Mouse (Mus musculus) testis, adult 2 months (tissue): Measurements from ENCODE around the gene Fxyd1.

Source experiments
- CTCF ChIP-seq: fragments of 200-500 bp; IDR thresholded peaks from 2 replicates; pipeline ENCODE4 v1.5.1; 2012; ENCODE audit warnings: low read depth, mild to moderate bottlenecking, inconsistent platforms, low read length, moderate library complexity; ENCODE audit not compliant: control insufficient read depth, insufficient read depth, insufficient replicate concordance
- POLR2A ChIP-seq: fragments of 200-500 bp; IDR thresholded peaks from 2 replicates; pipeline ENCODE4 v1.6.1; 2012; ENCODE audit warnings: low read depth, mild to moderate bottlenecking, inconsistent platforms, low read length, moderate library complexity; ENCODE audit not compliant: control insufficient read depth

DNA sequence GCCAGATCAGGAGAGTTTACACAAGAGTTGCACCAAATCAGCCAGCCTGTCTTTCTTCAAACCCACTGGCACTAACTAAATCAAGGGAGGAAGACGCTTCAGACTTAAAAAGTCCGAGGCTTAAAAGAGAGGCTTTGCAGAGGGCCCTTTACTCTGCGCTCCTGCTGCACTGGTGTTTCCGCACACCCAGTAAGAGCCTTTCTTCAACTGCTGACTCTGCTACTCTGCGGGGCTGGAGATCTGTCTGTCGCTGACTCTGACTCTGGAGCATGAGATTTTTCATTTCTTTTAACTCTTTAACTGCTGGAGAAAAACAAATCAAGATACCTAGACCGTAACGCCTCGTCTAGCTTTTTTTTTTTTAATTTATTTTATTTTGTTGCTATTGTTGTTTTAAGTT lies 27.1 kb upstream of the Fxyd1 start:
- TF ChIP-seq CTCF (no peak), POLR2A (no peak)
